Mouse (Mus musculus) limb, embryonic 10.5 days (tissue): Measurements from ENCODE around the gene Mettl5. TPM values are rescaled to one million over a fixed set of nuclear protein-coding genes. Genes with fewer than 3 reads are reported as not detected.

ENCODE experiments used
- polyA plus RNA-seq: library from polyadenylated mRNA; unstranded; fragments of >200 nt; fragmentation: Nextera tagmentation; extraction: Ambion mirVana; gene quantifications from 2 replicates; pipeline ENCODE4 v1.2.1, GENCODE M21; 2016

The Mettl5 gene
- polyA plus RNA-seq, 1 experiment from 2014 or later = 47.3 TPM

Other genes with a start within 250 kb of the Mettl5 start
- 16.1 and 16.8 TPM in 2 replicates for gene Bbs5, start 238.4 kb downstream of the Mettl5 start, polyA plus RNA-seq
- gene Klhl41, start 215.5 kb downstream of the Mettl5 start, polyA plus RNA-seq = 0.30 and 1.1 TPM in 2 replicates
- gene Fastkd1, start 172.1 kb downstream of the Mettl5 start, polyA plus RNA-seq = 15.0 and 15.9 TPM in 2 replicates
- 109 and 135 TPM in 2 replicates for gene Ppig, start 163.1 kb downstream of the Mettl5 start, polyA plus RNA-seq
- 1.3 and 2.1 TPM in 2 replicates for gene Ccdc173, start 96.0 kb downstream of the Mettl5 start, polyA plus RNA-seq
- gene Phospho2, start 96.0 kb downstream of the Mettl5 start, polyA plus RNA-seq = 22.0 and 27.1 TPM in 2 replicates
- gene Klhl23, start 63.7 kb downstream of the Mettl5 start, polyA plus RNA-seq = 24.8 and 30.8 TPM in 2 replicates
- 322 and 347 TPM in 2 replicates for gene Ssb, start 24.1 kb downstream of the Mettl5 start, polyA plus RNA-seq
- gene Ubr3, start 11.6 kb upstream of the Mettl5 start, polyA plus RNA-seq = 13.6 and 13.8 TPM in 2 replicates
- gene Myo3b, start 153.5 kb upstream of the Mettl5 start, polyA plus RNA-seq = not detected in 2 replicates